Mouse (Mus musculus) hindlimb bud, embryonic 11.5 days (tissue): Measurements from ENCODE around the gene Sbf2.
"Not testable (repeated sequence)": the region's sequence is repeated elsewhere in the genome, so short reads cannot be mapped to it uniquely, and the experiment has no call there.

Source experiments
- DNase-seq: peaks from one replicate; pipeline ENCODE4 v3.0.0-alpha.2; 2012; ENCODE audit warnings: low read depth, low spot score; ENCODE audit errors: extremely low spot score

Gene Sbf2

GRCm38 (mm10) chr7:110614133-110615063, at the start of gene Sbf2:
TSS of gene Sbf2 (minus strand) at chr7:110614922.
- no peak for DNase-seq

- no peak for DNase-seq
These were observed 43.7 kb upstream of the Sbf2 start for GRCm38 (mm10) chr7:110658378-110658928.

- no peak for DNase-seq
These were observed 41.2 kb upstream of the Sbf2 start for GRCm38 (mm10) chr7:110655966-110656365.

GRCm38 (mm10) chr7:110655230-110655629, 40.5 kb upstream of the Sbf2 start:
- no peak for DNase-seq

- no peak for DNase-seq
These were observed 36.4 kb upstream of the Sbf2 start for GRCm38 (mm10) chr7:110651091-110651490.

- no peak for DNase-seq
These were observed 35.8 kb upstream of the Sbf2 start for GRCm38 (mm10) chr7:110650491-110650890.

GRCm38 (mm10) chr7:110649133-110649987, 34.6 kb upstream of the Sbf2 start:
- no peak for DNase-seq

GRCm38 (mm10) chr7:110648455-110649085, 33.8 kb upstream of the Sbf2 start:
- DNase-seq, result no peak

GRCm38 (mm10) chr7:110647559-110648454, 33.1 kb upstream of the Sbf2 start:
- no peak for DNase-seq

- DNase-seq, result no peak
These were observed 32.1 kb upstream of the Sbf2 start for GRCm38 (mm10) chr7:110646611-110647407.

GRCm38 (mm10) chr7:110645859-110646258, 31.1 kb upstream of the Sbf2 start:
- DNase-seq, result no peak

GRCm38 (mm10) chr7:110645311-110645710, 30.6 kb upstream of the Sbf2 start:
- DNase-seq, result peak; percentile 52

GRCm38 (mm10) chr7:110639958-110640357, 25.2 kb upstream of the Sbf2 start:
- DNase-seq, result not testable (repeated sequence)

- no peak for DNase-seq
These were observed 24.7 kb upstream of the Sbf2 start for GRCm38 (mm10) chr7:110639291-110639915.

- no peak for DNase-seq
These were observed 23.8 kb upstream of the Sbf2 start for GRCm38 (mm10) chr7:110638305-110639110.

GRCm38 (mm10) chr7:110636559-110636958, 21.8 kb upstream of the Sbf2 start:
- no peak for DNase-seq

- no peak for DNase-seq
These were observed 21.2 kb upstream of the Sbf2 start for GRCm38 (mm10) chr7:110635929-110636328.
